Mouse (Mus musculus) heart, embryonic 14.5 days (tissue): Measurements from ENCODE around the gene Eftud2. TPM values are rescaled to one million over a fixed set of nuclear protein-coding genes. Genes with fewer than 3 reads are reported as not detected.
A peak's percentile ranks its signal among the peaks of the same experiment; 100 is the strongest.

Experiments used
- ATAC-seq: fragments of 200-750 bp; cut with Nextera tagmentation; 2 replicates; pipeline ENCODE4 v1.8.0; 2017; ENCODE audit warnings: low read depth, moderate TSS enrichment; ENCODE audit not compliant: insufficient number of reproducible peaks, insufficient read depth, low FRiP score
- H3K27ac ChIP-seq, 2 experiments: fragments of 200-500 bp in 1 of 2; fragments of 300-500 bp in 1 of 2; sonication (generic) in 1 of 2; replicated peaks in 1 of 2; 2 replicates each; pipeline ENCODE4 v1.5.1; 2012 to 2014; ENCODE audit warnings: low read depth in 2 of 2, low read length in 2 of 2, control low read depth in 1 of 2, mild to moderate bottlenecking in 1 of 2, mixed read lengths in 1 of 2; ENCODE audit not compliant: control insufficient read depth in 1 of 2, insufficient read depth in 1 of 2
- H3K27me3 ChIP-seq: fragments of 300-500 bp; sonication (generic); 2 replicates; pipeline ENCODE4 v1.6.1; 2014; ENCODE audit warnings: mild to moderate bottlenecking, low read length, control low read depth; ENCODE audit not compliant: control insufficient read depth, insufficient read depth
- H3K36me3 ChIP-seq: fragments of 300-500 bp; sonication (generic); 2 replicates; pipeline ENCODE4 v1.6.1; 2014; ENCODE audit warnings: mild to moderate bottlenecking, control low read depth, low read length, mixed read lengths; ENCODE audit not compliant: control insufficient read depth, insufficient read depth
- H3K4me1 ChIP-seq, 2 experiments: fragments of 200-500 bp in 1 of 2; fragments of 300-500 bp in 1 of 2; sonication (generic) in 1 of 2; 2 replicates each; pipeline ENCODE4 v1.6.1; 2012 to 2014; ENCODE audit warnings: low read length in 2 of 2, control low read depth in 1 of 2, mixed read lengths in 1 of 2; ENCODE audit not compliant: control insufficient read depth in 2 of 2, insufficient read depth in 2 of 2
- H3K4me2 ChIP-seq: fragments of 300-500 bp; sonication (generic); 2 replicates; pipeline ENCODE4 v1.6.1; 2014; ENCODE audit warnings: mild to moderate bottlenecking, low read length
- H3K4me3 ChIP-seq, 2 experiments: fragments of 200-500 bp in 1 of 2; fragments of 300-500 bp in 1 of 2; sonication (generic) in 1 of 2; 2 replicates each; pipeline ENCODE4 v1.5.1; 2012 to 2014; ENCODE audit warnings: low read length in 2 of 2, mild to moderate bottlenecking in 2 of 2, control low read depth in 1 of 2, low read depth in 1 of 2, moderate library complexity in 1 of 2; ENCODE audit not compliant: control insufficient read depth in 1 of 2, insufficient read depth in 1 of 2
- H3K9ac ChIP-seq: fragments of 300-500 bp; sonication (generic); 2 replicates; pipeline ENCODE4 v1.6.1; 2014; ENCODE audit warnings: mild to moderate bottlenecking, low read length
- H3K9me3 ChIP-seq: fragments of 300-500 bp; sonication (generic); 2 replicates; pipeline ENCODE4 v1.6.1; 2016; ENCODE audit warnings: low read length, control low read depth; ENCODE audit not compliant: control insufficient read depth
- WGBS: fragments of 180-500 bp; shearing (Covaris S2); extraction: QIAGEN DNeasy Blood & Tissue Kit; methylation state at CpG from one replicate; pipeline ENCODE4 v1.1.7; 2014; 5-methylcytosine and 5-hydroxymethylcytosine counted together
- polyA plus RNA-seq: library from polyadenylated mRNA; unstranded; fragments of >200 nt; fragmentation: Nextera tagmentation; extraction: Ambion mirVana; gene quantifications from 2 replicates; pipeline ENCODE4 v1.2.1, GENCODE M21; 2014

Eftud2 gene
- polyA plus RNA-seq, 1 experiment from 2014 or later = 100 TPM

DNA sequence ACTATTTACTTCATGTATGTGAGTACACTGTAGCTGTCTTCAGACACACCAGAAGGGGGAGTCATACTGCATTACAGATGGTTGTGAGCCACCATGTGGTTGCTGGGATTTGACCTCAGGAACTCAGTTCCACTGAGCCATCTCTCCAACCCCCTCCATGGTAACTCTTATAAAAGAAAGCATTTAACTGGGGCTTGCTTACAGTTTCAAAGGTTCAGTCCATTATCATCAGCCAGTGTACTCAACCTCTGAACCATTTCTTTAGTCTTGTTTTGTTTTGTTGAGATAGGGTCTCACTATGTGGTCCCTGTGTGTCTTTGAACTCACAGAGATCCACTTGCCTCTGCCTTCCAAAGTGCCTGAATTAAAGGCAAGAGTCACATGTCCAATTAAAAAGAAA is 65.9 kb downstream of the Eftud2 start:
- Histone ChIP-seq H3K36me3 (peaks cover 9% of the 10 kb centered on the region), H3K4me2 (no peak overlapping the region; the same call in 1 of the 2 replicates), H3K27me3 (no peaks in the 10 kb centered on the region), H3K27ac (no peak overlapping the region), H3K4me3 (no peak overlapping the region), H3K9ac (no peak overlapping the region), H3K4me1 (peaks cover 5 to 40% of the 10 kb centered on the region in 2 experiments), H3K9me3 (no peaks in the 10 kb centered on the region)
- no peak for ATAC-seq

DNA sequence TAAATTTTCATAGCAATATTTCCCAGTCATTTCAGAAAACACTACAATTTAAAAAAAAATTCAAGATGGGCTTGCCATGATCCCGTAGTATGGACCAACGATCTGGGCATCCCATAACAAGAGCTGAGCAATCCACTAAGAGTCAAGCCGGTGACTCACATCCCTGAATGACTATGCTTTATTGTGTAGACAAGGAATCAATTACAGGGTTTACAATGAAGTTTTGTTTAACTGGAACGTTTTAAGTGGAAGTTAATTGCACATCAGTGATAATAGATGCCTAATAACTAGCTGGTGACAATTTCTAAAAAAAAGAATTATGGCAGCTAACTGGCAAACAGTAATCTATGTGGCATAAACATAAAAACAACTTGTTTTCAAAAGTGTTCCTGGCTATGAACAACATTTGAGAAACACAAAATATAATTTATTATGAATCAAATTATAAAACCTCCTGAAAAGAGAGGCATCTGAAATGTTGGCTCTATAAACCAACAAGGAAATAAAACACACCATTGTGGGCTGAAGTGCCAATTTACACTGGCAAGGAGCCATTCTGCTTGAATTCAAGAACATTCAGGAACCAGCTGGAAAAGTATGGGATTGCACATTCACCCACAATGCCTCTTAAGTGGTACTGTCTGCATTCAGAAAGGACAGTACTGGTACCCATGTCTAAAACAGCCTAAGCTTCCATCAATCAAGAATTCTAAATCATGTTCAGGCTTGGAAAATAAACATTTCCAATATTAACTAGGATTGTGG is 69.9 kb downstream of the Eftud2 start:
- Histone ChIP-seq H3K27me3 (no peaks in the 10 kb centered on the region), H3K4me3 (no peak overlapping the region), H3K4me2 (no peak overlapping the region), H3K36me3 (peaks cover 13% of the 10 kb centered on the region), H3K27ac (peak overlapping the region in 1 of 2 experiments; percentile 2; a peak in 1 of 4 replicates), H3K9me3 (no peaks in the 10 kb centered on the region), H3K4me1 (peaks cover 8 to 40% of the 10 kb centered on the region in 2 experiments), H3K9ac (no peak overlapping the region; the same call in 1 of the 2 replicates)
- no peak for ATAC-seq
- WGBS = 57% methylated on average over 4 of the region's 4 CpGs

DNA sequence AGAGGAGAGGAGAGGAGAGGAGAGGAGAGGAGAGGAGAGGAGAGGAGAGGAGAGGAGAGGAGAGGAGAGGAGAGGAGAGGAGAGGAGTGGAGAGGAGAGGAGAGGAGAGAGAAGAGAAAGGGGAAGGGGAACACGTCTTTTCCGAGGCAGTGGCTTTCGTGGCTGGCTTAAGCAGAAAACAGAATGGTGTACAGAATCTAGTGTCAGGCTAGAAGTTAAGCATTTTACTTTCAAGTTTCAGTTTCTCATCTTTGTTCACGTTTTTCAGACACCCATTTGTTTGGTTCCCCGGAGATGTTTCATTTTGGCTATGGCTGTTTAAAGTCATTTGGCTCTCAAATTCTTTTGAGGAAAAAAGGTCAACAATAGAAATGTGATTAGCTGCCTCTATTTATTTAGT is 72.5 kb downstream of the Eftud2 start:
- ATAC-seq = no peak
- 68% methylated on average over 5 of the region's 5 CpGs for WGBS
- H3K4me2 ChIP-seq = no peak overlapping the region
- H3K36me3 ChIP-seq = peaks cover 34% of the 10 kb centered on the region
- H3K27ac ChIP-seq = 0 out of 4 replicates have a peak overlapping the region, but pooled peaks of 1 of the 2 experiments have one; percentile 22
- H3K4me1 ChIP-seq = peaks cover 8 to 29% of the 10 kb centered on the region in 2 experiments
- no peak overlapping the region for H3K9ac ChIP-seq
- H3K9me3 ChIP-seq = no peaks in the 10 kb centered on the region
- no peak overlapping the region for H3K4me3 ChIP-seq
- H3K27me3 ChIP-seq = no peaks in the 10 kb centered on the region

DNA sequence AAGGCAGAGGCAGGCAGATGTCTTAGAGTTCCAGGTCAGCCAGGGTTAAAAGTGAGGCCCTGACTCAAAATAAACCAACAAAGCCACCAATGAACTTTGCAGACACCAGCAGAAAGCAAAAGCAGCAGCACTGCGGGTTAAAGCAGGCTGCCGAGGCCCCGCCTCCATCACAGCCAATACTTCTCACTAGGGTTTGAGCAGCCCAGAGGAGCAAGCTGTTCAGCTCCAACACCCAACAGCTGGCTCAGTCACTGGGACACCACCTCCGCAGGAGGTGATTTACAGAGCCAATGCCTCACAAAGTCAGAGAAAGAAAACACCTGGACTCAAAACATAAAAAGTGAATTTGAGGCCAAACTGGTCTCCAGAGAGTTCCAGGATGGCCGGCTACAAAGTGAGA is 77.3 kb downstream of the Eftud2 start:
- Histone ChIP-seq H3K9ac (no peak overlapping the region), H3K27ac (no peak overlapping the region), H3K9me3 (no peaks in the 10 kb centered on the region), H3K36me3 (peaks cover 70% of the 10 kb centered on the region), H3K27me3 (no peaks in the 10 kb centered on the region), H3K4me1 (peaks cover 9 to 26% of the 10 kb centered on the region in 2 experiments), H3K4me3 (no peak overlapping the region), H3K4me2 (no peak overlapping the region)
- WGBS = 71% methylated on average over 5 of the region's 5 CpGs
- ATAC-seq = no peak

DNA sequence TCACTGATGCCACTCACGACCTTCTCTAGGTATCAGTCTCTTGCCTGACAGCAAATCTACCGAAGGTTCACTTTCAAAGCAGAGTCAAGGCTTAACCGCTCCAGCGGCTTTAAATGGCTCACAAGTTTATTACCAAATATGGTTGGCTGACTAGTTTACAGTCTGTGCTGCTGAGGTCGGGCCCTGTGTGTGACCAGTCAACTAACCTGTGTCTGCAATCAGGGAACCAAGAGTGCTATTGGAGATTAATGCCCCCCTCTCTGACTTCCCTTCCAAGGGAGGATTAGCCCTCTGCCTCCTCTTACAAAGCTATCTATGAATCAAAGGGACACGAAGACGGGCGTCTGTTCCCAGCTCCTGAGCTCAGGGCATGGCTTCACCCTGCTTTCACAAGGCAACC is 86.6 kb downstream of the Eftud2 start:
- Histone ChIP-seq H3K4me3 (no peak overlapping the region), H3K27ac (peak overlapping the region; percentile 61 to 71), H3K4me2 (peak overlapping the region; percentile 7), H3K36me3 (peaks cover 28% of the 10 kb centered on the region), H3K9me3 (no peaks in the 10 kb centered on the region), H3K27me3 (no peaks in the 10 kb centered on the region), H3K4me1 (peaks cover 27 to 50% of the 10 kb centered on the region in 2 experiments), H3K9ac (peak overlapping the region; percentile 38; the same call in 1 of the 2 replicates)
- WGBS = 21% methylated on average over 8 of the region's 8 CpGs
- no peak for ATAC-seq

DNA sequence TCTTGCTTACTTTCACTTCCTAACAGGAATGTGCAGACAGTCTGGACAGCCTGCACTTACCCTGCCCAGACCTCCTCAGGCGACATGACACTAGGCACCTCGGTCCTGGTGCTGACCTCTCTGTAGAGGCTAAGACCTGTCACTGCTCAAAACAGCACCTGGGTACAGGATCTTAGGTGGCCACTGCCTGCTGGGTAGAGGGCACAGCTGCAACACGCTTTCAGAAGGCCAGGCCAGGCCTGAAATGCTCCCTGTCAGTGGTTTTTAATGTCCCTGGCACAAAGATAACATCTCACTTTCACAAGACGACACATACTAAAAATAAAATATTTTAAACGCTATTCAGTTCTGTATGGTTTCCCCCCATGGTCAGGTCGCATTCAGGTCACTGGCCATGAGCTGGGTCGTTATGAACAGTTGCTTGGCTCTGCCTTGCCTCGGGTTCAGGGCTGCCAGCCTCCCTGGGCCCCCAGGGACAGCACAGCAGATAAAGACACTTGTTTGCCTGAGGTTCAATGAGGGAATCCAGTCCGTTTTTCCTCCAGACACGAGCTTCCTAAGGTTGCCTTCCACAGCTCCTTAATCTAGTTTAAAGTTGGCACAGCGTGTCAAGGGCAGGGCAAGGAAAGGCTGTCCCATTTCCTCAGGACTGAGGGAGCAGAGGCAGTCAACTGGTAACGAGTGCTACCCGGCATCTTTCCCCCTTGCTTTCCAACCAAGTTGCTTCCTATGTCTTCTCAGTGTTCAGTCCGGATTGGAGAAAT is 88.9 kb downstream of the Eftud2 start:
- Histone ChIP-seq H3K4me2 (peak overlapping the region; percentile 49), H3K36me3 (peaks cover 6% of the 10 kb centered on the region), H3K9me3 (no peaks in the 10 kb centered on the region), H3K4me1 (peaks cover 32 to 65% of the 10 kb centered on the region in 2 experiments), H3K4me3 (no peak overlapping the region), H3K27ac (peak overlapping the region; percentile 79 to 84), H3K9ac (peak overlapping the region; percentile 49; the same call in 1 of the 2 replicates), H3K27me3 (no peaks in the 10 kb centered on the region)
- ATAC-seq = no peak
- WGBS = 17% methylated on average over 14 of the region's 14 CpGs
